Mouse (Mus musculus): ENCODE data around the gene Zbtb18. TPM values are rescaled to one million over a fixed set of nuclear protein-coding genes. Genes with fewer than 3 reads are reported as not detected.

Gene Zbtb18
- total RNA-seq, 2 experiments from 2014 or later = 22.9 to 24.2 TPM

DNA sequence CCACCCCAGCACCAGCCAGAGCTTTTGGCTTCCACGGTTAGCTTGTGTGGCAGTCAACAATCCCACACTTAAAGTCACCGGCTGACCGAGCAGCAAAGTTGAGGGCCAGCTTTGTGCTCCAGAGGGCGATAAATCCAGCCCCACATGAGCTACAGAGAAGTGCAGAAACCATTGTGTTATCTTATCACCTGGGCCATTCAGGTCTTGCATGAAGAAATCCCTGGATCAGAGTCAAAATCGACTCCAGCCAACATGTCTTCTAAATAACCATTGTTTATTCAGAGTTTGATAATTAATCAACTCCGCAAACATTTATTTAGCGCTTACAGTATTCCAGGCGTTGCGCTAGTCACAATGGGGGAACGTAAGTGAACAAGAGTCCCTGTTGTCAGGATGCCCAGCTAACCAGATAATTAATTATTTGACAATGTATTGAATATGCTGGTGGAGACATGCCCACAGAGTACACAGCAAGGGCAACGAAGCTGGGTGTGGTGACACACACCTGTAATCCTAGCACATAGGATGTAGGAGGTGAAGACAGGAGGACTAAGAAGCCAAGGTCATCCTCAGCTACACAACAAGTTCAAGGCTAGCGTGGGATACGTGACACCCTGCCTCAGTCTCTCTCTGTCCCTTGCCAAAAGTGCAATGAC, 33.5 kb downstream of the Zbtb18 start:
- no peak for DNase-seq (ENCODE audit: low spot score in 2 of 2)

DNA sequence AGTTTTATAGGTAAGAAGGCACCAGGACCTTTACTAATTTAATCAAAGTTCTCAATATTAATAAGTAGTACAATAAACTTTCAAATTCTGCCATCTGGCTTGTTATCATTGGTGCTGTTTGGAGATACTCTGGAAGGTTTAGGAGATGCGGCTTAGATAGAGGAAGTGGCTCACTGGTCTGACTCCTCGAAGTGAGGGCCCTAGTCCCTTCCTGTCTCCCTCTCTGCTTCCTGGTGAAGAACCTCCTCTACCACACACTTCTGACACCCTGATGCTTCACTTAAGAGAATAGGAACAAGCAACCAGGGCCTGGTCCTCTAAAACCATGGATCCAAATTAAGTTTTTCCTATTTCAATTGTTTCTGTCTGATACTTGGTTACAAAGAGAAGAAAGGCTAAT, 36.4 kb downstream of the Zbtb18 start:
- no peak for DNase-seq (ENCODE audit: low spot score in 2 of 2)

DNA sequence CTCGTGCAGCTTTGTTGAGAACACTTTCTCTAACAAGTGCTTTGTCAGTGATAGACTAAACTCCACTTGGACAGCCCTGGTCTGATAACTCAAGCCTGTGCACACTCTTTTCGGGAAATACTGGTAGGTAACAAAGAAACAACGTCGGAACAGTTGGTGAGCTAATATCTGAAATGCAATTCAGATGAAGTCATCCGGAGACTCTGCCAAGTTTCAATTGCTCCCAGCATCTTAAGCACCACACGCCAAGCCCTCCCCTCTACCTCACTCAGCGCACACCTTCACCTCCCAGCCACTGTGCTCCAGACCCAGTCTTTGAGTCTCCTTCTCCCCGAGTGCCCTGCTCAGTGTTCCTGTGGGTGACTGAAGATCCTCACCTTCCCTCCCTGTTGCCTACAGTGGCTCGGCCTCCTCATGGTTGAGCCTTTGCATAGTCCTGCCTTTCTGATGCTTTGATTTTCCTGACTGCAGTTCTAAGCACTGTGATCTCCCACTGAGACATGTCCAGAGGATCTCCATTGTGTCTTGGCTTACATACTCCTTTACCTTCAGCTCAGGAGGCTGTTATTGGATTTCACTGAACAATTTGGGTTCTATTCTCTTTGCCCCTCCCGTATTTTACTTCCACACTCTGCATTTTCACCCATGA, 37.3 kb downstream of the Zbtb18 start:
- no peak for DNase-seq (ENCODE audit: low spot score in 2 of 2)

DNA sequence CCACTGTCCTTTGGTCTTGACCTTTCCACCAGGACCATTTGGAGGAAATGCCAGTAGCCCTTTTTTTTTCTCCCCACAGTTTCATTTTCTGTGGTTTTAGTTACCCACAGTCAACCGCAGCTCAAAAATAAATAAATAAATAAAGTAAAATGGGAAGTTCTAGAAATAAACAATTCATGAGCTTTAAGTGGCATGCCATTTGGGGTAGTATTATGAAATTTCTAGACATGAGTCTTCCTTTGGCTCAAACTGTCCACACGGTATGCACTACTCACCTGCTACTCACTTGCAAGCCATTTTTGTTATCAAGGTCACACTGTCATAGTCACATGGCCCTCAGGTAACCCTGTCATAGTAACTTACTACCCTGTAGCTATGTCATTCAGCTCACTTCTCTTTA, 41.5 kb downstream of the Zbtb18 start:
- no peak for DNase-seq (ENCODE audit: low spot score in 2 of 2)

DNA sequence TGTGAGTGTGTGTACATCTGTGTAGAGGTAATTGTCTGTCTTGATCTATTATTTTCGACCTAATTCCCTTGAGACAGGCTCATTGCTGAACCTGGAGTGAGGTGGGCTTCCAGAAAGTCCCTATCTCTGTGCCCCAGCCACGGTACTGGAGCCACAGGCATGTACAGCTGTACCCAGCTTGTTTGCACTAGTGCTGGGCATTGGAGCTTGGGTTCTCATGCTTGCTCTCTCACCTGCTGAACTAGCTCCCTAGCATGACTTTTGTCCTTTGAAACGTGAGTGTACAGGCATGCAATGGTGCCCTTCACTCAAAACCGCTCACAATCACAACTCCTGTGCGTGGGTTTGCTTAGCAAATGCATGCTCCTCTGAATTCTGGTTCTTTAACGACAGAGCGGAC, 42.1 kb downstream of the Zbtb18 start:
- no peak for DNase-seq (ENCODE audit: low spot score in 2 of 2)

DNA sequence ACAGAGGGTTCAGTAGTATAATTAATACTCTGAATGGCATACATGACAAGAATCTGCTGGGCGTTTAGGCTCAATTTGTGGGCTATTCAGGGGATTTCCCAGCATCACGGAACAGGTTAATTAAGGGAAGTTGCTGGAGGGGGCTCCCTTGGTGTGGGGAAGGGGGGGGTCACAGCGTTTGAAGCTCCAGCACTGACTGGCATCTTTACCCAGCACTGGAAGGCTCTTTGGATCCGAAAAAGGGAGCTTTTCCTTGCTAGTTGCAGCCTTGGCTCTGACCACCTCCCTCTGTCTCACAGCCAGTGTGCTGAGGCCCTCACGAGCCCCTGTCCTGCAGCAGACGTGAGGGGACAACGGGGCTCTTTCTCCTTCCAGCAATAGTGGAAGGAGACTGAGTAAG, 42.5 kb downstream of the Zbtb18 start:
- no peak for DNase-seq (ENCODE audit: low spot score in 2 of 2)

DNA sequence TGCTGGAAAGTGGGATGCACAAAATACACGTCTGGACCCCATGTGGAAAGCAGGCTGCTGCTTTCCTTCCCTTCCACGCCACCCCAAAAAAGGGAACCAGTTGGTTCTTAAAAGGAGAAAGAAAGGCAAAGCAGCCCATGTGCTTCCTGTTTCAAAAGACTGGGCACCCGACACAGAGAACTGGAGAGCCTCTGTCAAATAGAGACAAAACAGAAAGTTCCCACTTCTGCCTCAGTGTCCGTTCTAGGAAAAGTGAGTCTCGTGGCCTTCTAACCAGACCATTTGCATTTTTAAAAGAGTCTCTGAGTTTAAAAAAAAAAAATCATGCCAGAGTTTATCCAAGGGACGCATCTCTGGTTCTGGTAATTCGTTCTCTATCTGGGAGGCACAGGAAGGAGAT, 47.7 kb downstream of the Zbtb18 start:
- no peak for DNase-seq (ENCODE audit: low spot score in 2 of 2)

DNA sequence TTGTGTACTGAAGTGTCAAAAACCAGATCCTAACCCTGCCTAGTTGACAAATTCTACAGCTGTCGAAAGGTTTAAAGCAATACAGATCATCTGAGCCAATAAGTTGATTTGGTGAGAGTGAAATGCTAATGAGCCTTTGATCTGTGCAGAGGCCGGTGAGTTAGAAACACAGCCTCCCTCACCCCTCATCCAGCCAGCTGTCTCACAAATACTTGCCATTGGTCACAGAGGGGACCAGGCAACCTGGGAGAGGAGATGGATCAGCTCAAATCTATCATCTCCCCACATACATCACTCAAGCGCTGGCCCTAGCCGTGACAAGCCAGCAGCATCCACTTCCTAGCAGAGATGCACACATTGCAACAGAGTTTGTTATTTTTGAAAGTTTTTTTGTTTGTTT, 48.7 kb downstream of the Zbtb18 start:
- DNase-seq (ENCODE audit: low spot score in 2 of 2) = no peak

DNA sequence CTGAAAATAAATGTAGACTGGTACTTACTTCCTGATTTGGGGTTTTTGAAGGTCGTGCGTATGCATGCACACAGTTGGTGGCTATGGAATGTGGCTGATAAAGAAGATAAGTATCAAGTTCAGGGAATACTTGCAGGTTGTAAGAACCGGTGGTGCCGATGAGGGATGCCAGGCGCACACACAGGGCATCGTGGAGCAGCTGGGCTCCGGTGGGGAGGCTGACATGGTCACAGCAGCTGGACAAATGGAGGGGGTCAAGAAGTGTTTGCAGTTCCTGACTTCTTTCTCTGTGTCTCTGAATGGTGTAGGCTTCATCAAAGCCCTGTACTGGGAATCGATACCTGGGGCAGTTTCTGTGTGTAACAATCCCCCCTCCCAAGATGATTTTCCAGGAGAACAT, 49.1 kb downstream of the Zbtb18 start:
- DNase-seq (ENCODE audit: low spot score in 2 of 2) = no peak

DNA sequence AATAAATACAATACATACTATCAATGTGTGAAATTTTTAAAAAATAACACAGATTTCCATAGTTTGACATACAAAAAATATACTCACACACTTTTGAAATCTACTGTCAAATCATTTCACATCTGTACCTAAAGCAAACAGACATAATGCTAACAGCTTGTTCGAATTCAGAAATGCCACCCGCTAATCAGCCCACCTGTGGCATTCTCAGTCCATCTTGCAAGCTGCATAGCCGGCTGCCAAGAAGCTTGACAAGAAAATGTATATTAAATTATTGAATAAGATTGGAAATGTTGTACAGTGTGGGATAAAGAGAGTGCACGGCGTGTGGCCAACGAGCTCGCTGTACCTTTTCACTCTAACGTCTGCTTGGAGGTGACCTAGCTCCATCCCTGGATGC, 52.2 kb downstream of the Zbtb18 start:
- DNase-seq (ENCODE audit: low spot score in 2 of 2) = no peak

DNA sequence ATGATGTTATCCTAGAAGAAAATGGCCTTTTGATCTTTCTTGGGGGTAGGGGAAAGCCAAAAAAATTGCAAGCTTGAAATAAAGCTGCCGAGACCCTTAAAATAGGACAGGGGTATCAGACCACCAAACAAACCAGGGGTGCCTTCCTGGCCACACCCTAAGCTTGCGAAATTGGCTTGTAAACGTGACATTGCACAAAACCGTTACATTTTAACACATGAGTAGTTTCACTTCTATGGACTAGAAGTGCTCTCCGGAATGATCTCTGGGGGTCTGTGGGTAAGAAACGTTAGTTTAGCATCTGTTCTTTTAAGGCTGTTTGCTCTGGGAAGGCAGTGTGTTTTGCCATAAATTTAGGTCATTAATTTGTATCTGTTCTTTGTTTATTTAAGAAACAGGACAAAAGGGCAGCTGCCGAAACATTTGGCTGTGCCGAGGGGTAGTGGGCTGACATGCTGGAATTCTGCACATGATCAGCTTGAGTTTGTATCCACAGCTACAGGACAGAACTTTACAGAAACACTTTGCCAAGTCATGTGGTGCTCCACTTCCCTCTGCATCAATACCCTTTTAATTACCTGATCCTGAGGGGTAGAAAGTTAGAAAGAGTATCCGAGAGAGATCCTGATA, 52.9 kb downstream of the Zbtb18 start:
- no peak for DNase-seq (ENCODE audit: low spot score in 2 of 2)

Other genes with a start within 250 kb of the Zbtb18 start
- 10 to 100 TPM; 23.3 to 26.4 TPM for gene Akt3, start 184.1 kb upstream of the Zbtb18 start, total RNA-seq (2021)

Data from adrenal gland, adult 18-20 months (tissue).